Mouse (Mus musculus) megakaryocyte, embryonic 14.5 days (primary cell): Measurements from ENCODE around the gene Ppp1r12b.

Experiments
- FLI1 ChIP-seq: IDR thresholded peaks from 2 replicates; pipeline ENCODE4 v1.6.1; 2012; ENCODE audit warnings: low read length, inconsistent platforms, mixed read lengths
- GATA1 ChIP-seq: IDR thresholded peaks from 3 replicates; pipeline ENCODE4 v1.6.1; 2012; ENCODE audit warnings: mixed read lengths, low read length, inconsistent platforms, borderline replicate concordance

DNA sequence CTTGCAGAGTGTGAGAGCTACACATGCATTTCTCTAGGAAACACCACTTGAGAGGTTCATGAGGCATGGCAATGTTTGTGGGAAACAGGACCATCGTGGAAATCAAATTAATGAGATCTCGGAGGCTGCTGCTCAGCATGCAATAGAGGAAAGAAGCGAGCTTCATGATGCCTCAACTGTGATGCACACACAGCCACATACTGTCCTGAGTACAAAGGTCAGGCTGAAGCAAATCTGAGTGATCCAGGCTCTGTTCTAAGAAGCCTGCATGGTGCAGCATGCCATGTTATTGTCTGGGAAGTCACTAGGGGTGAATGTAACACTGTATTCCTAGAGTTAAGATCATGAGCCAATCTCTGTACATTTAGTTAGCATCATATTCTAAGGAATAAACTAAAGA, 140.0 kb downstream of the Ppp1r12b start:
- TF ChIP-seq GATA1 (no peak), FLI1 (no peak)
